Mouse (Mus musculus): ENCODE measurements around the gene Pten. TPM values are rescaled to one million over a fixed set of nuclear protein-coding genes. Genes with fewer than 3 reads are reported as not detected.

Gene Pten
- polyA plus RNA-seq, 1 experiment from 2014 or later: 6.6 TPM

GRCm38 (mm10) chr19:32717590-32717989, 39.7 kb upstream of the Pten start:
- no peak overlapping the region for H3K4me3 ChIP-seq (ENCODE audit: low read depth, low read length)
- H3K27me3 ChIP-seq (replicated peaks; ENCODE audit: control insufficient read depth, insufficient read depth, low read length): no peaks in the 10 kb centered on the region
- H3K4me1 ChIP-seq (replicated peaks; ENCODE audit: control insufficient read depth, insufficient read depth, low read length): 0 out of 2 replicates have a peak, but pooled peaks cover 5% of the 10 kb centered on the region
- H3K4me2 ChIP-seq: no peak overlapping the region
- ATAC-seq (replicated peaks; ENCODE audit: low FRiP score) (no peak), DNase-seq (ENCODE audit: low spot score) (no peak)
- H3K9ac ChIP-seq (ENCODE audit: low read depth, low read length): no peak overlapping the region
- no peaks in the 10 kb centered on the region for H3K9me3 ChIP-seq (ENCODE audit: control insufficient read depth, low read length)
- H3K36me3 ChIP-seq (ENCODE audit: control insufficient read depth, insufficient read depth, low read length): no peaks in the 10 kb centered on the region
- 57% methylated on average over 3 of the region's 3 CpGs for WGBS
- no peak overlapping the region for H3K27ac ChIP-seq (ENCODE audit: low read depth, low read length)

GRCm38 (mm10) chr19:32720319-32720718, 37.0 kb upstream of the Pten start:
- Histone ChIP-seq H3K4me1 (replicated peaks; ENCODE audit: control insufficient read depth, insufficient read depth, low read length) (no peaks in the 10 kb centered on the region), H3K36me3 (ENCODE audit: control insufficient read depth, insufficient read depth, low read length) (no peaks in the 10 kb centered on the region), H3K9me3 (ENCODE audit: control insufficient read depth, low read length) (no peaks in the 10 kb centered on the region), H3K9ac (ENCODE audit: low read depth, low read length) (no peak overlapping the region), H3K4me3 (ENCODE audit: low read depth, low read length) (no peak overlapping the region), H3K4me2 (no peak overlapping the region), H3K27me3 (replicated peaks; ENCODE audit: control insufficient read depth, insufficient read depth, low read length) (no peaks in the 10 kb centered on the region), H3K27ac (ENCODE audit: low read depth, low read length) (no peak overlapping the region)
- WGBS: 88% methylated on average over 1 of the region's 1 CpGs
- no peak for DNase-seq (ENCODE audit: low spot score)
- ATAC-seq (replicated peaks; ENCODE audit: low FRiP score): no peak

GRCm38 (mm10) chr19:32723817-32724216, 33.5 kb upstream of the Pten start:
- 51% methylated on average over 7 of the region's 7 CpGs for WGBS
- Histone ChIP-seq H3K36me3 (ENCODE audit: control insufficient read depth, insufficient read depth, low read length) (no peaks in the 10 kb centered on the region), H3K4me1 (replicated peaks; ENCODE audit: control insufficient read depth, insufficient read depth, low read length) (0 out of 2 replicates have a peak, but pooled peaks cover 5% of the 10 kb centered on the region), H3K27me3 (replicated peaks; ENCODE audit: control insufficient read depth, insufficient read depth, low read length) (peaks cover 17% of the 10 kb centered on the region), H3K4me2 (no peak overlapping the region), H3K27ac (ENCODE audit: low read depth, low read length) (no peak overlapping the region), H3K9me3 (ENCODE audit: control insufficient read depth, low read length) (no peaks in the 10 kb centered on the region), H3K9ac (ENCODE audit: low read depth, low read length) (no peak overlapping the region), H3K4me3 (ENCODE audit: low read depth, low read length) (no peak overlapping the region)
- ATAC-seq (replicated peaks; ENCODE audit: low FRiP score) (no peak), DNase-seq (ENCODE audit: low spot score) (no peak)

- no peaks in the 10 kb centered on the region for H3K9me3 ChIP-seq (ENCODE audit: control insufficient read depth, low read length)
- no peaks in the 10 kb centered on the region for H3K36me3 ChIP-seq (ENCODE audit: control insufficient read depth, insufficient read depth, low read length)
- H3K4me2 ChIP-seq: peak overlapping the region; percentile 41
- 9% methylated on average over 22 of the region's 22 CpGs for WGBS
- no peak overlapping the region for H3K27ac ChIP-seq (ENCODE audit: low read depth, low read length)
- 0 out of 2 replicates have a peak, but pooled peaks cover 5% of the 10 kb centered on the region for H3K4me1 ChIP-seq (replicated peaks; ENCODE audit: control insufficient read depth, insufficient read depth, low read length)
- DNase-seq (ENCODE audit: low spot score) (no peak), ATAC-seq (replicated peaks; ENCODE audit: low FRiP score) (no peak)
- peaks cover 17% of the 10 kb centered on the region for H3K27me3 ChIP-seq (replicated peaks; ENCODE audit: control insufficient read depth, insufficient read depth, low read length)
- H3K9ac ChIP-seq (ENCODE audit: low read depth, low read length): no peak overlapping the region
- no peak overlapping the region for H3K4me3 ChIP-seq (ENCODE audit: low read depth, low read length)
Measured at GRCm38 (mm10) chr19:32726451-32727325, 30.6 kb upstream of the Pten start.

- no peak overlapping the region for H3K4me3 ChIP-seq (ENCODE audit: low read depth, low read length)
- peaks cover 17% of the 10 kb centered on the region for H3K27me3 ChIP-seq (replicated peaks; ENCODE audit: control insufficient read depth, insufficient read depth, low read length)
- no peak overlapping the region for H3K4me2 ChIP-seq
- H3K36me3 ChIP-seq (ENCODE audit: control insufficient read depth, insufficient read depth, low read length): no peaks in the 10 kb centered on the region
- 0 out of 2 replicates have a peak, but pooled peaks cover 5% of the 10 kb centered on the region for H3K4me1 ChIP-seq (replicated peaks; ENCODE audit: control insufficient read depth, insufficient read depth, low read length)
- no peak overlapping the region for H3K27ac ChIP-seq (ENCODE audit: low read depth, low read length)
- WGBS: 74% methylated on average over 4 of the region's 4 CpGs
- no peaks in the 10 kb centered on the region for H3K9me3 ChIP-seq (ENCODE audit: control insufficient read depth, low read length)
- DNase-seq (ENCODE audit: low spot score): no peak
- ATAC-seq (replicated peaks; ENCODE audit: low FRiP score): no peak
- no peak overlapping the region for H3K9ac ChIP-seq (ENCODE audit: low read depth, low read length)
Measured at GRCm38 (mm10) chr19:32729785-32730184, 27.5 kb upstream of the Pten start.

- H3K4me3 ChIP-seq (ENCODE audit: low read depth, low read length): no peak overlapping the region
Measured at GRCm38 (mm10) chr19:32732922-32733321, 24.4 kb upstream of the Pten start.

GRCm38 (mm10) chr19:32737844-32738243, 19.5 kb upstream of the Pten start:
- ATAC-seq (replicated peaks; ENCODE audit: low FRiP score) (no peak), DNase-seq (ENCODE audit: low spot score) (no peak)
- H3K9me3 ChIP-seq (ENCODE audit: control insufficient read depth, low read length): no peaks in the 10 kb centered on the region
- no peak overlapping the region for H3K9ac ChIP-seq (ENCODE audit: low read depth, low read length)
- H3K4me3 ChIP-seq (ENCODE audit: low read depth, low read length): no peak overlapping the region
- no peaks in the 10 kb centered on the region for H3K4me1 ChIP-seq (replicated peaks; ENCODE audit: control insufficient read depth, insufficient read depth, low read length)
- 80% methylated on average over 7 of the region's 7 CpGs for WGBS
- H3K4me2 ChIP-seq: no peak overlapping the region
- H3K36me3 ChIP-seq (ENCODE audit: control insufficient read depth, insufficient read depth, low read length): no peaks in the 10 kb centered on the region
- H3K27ac ChIP-seq (ENCODE audit: low read depth, low read length): no peak overlapping the region
- no peaks in the 10 kb centered on the region for H3K27me3 ChIP-seq (replicated peaks; ENCODE audit: control insufficient read depth, insufficient read depth, low read length)

More at GRCm38 (mm10) chr19:32732922-32733321, 24.4 kb upstream of the Pten start:
- Histone ChIP-seq H3K9ac (ENCODE audit: low read depth, low read length) (no peak overlapping the region), H3K4me2 (no peak overlapping the region), H3K9me3 (ENCODE audit: control insufficient read depth, low read length) (no peaks in the 10 kb centered on the region), H3K4me1 (replicated peaks; ENCODE audit: control insufficient read depth, insufficient read depth, low read length) (no peaks in the 10 kb centered on the region), H3K36me3 (ENCODE audit: control insufficient read depth, insufficient read depth, low read length) (no peaks in the 10 kb centered on the region), H3K27me3 (replicated peaks; ENCODE audit: control insufficient read depth, insufficient read depth, low read length) (peaks cover under 1% of the 10 kb centered on the region), H3K27ac (ENCODE audit: low read depth, low read length) (no peak overlapping the region)
- DNase-seq (ENCODE audit: low spot score) (no peak), ATAC-seq (replicated peaks; ENCODE audit: low FRiP score) (no peak)

- H3K4me2 ChIP-seq: no peak within 1 kb of the TSS
- no peaks in the 10 kb centered on the region for H3K4me1 ChIP-seq (replicated peaks; ENCODE audit: control insufficient read depth, insufficient read depth, low read length)
- no peaks in the 10 kb centered on the region for H3K27me3 ChIP-seq (replicated peaks; ENCODE audit: control insufficient read depth, insufficient read depth, low read length)
- no peak within 1 kb of the TSS for H3K4me3 ChIP-seq (ENCODE audit: low read depth, low read length)
- H3K9me3 ChIP-seq (ENCODE audit: control insufficient read depth, low read length): no peaks in the 10 kb centered on the region
- ATAC-seq (replicated peaks; ENCODE audit: low FRiP score): no peak
- no peak within 1 kb of the TSS for H3K27ac ChIP-seq (ENCODE audit: low read depth, low read length)
- no peak for DNase-seq (ENCODE audit: low spot score)
- H3K9ac ChIP-seq (ENCODE audit: low read depth, low read length): no peak within 1 kb of the TSS
- no peaks in the 10 kb centered on the region for H3K36me3 ChIP-seq (ENCODE audit: control insufficient read depth, insufficient read depth, low read length)
- WGBS: 84% methylated on average over 4 of the region's 4 CpGs
Measured at GRCm38 (mm10) chr19:32739686-32740085, 17.6 kb upstream of the Pten start, which contains the start of gene Atad1. Gene Atad1, minus strand, starts transcription at chr19:32739786.
